Mouse (Mus musculus) heart, postnatal 0 days (tissue): ENCODE measurements around the gene Aar2.

ENCODE experiments used
- CTCF ChIP-seq: IDR thresholded peaks from 2 replicates; pipeline ENCODE4 v1.5.1; 2016; ENCODE audit warnings: antibody characterized with exemption, control low read depth, low read depth
- EP300 ChIP-seq: IDR thresholded peaks from 2 replicates; pipeline ENCODE4 v1.6.1; 2016; ENCODE audit warnings: antibody characterized with exemption, low read depth

DNA sequence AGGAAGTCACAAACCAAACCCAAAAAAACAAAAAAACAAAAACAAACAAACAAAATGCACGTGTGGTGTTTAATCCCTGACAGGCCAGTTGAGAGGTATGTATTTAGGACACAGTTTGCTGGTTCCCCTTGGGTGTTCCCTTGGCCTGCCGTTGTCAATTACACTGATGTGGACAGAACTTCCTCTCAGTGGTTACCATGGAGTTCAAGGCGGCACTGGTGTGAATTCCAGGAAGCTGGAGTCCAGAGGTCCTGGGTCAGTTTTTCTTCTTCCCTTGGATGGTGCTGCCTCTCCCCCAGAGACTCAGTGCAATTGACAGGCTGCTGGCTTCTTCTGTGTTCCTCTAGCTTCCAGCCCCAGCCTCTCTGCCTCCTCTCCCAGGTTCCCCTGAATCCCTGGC lies 23.3 kb upstream of the Aar2 start:
- TF ChIP-seq EP300 (no peak), CTCF (no peak)
